Mouse (Mus musculus): ENCODE measurements at regions not wholly inside any gene's neighbourhood (a gene's known extent, or its start where the extent isn't known, plus 50 kb on each side); places are given as distances from the start of the nearest gene placed in this dataset.

GRCm38 (mm10) chr19:16044169-16044568 lies 59.4 kb upstream of the Cep78 start:
- no peak for TF ChIP-seq CTCF (IDR thresholded peaks at IDR 0.05; ENCODE audit: control insufficient read depth, insufficient read depth, low read length)
- TF ChIP-seq POLR2A (IDR thresholded peaks at IDR 0.05; ENCODE audit: borderline replicate concordance, control insufficient read depth, low read depth, low read length): no peak

All from bone marrow, adult 2 months (tissue).